Mouse (Mus musculus) lung, postnatal 4 days (tissue): ENCODE data around the gene Cyb5rl.

Source experiments
- DNase-seq, 2 experiments: peaks; one replicate each; pipeline ENCODE4 v3.0.0; 2021

Gene Cyb5rl

GRCm38 (mm10) chr4:107066252-107067124 lies at the start of gene Cyb5rl, which contains the start of gene Mrpl37:
Cyb5rl (plus strand) TSS chr4:107066988.
Mrpl37 (minus strand) TSS chr4:107066868.
- DNase-seq: peak; percentile 95 to 98

GRCm38 (mm10) chr4:107017257-107017656 lies 49.5 kb upstream of the Cyb5rl start:
- DNase-seq: no peak

- no peak for DNase-seq
These were observed 48.3 kb upstream of the Cyb5rl start for GRCm38 (mm10) chr4:107018521-107018920.

GRCm38 (mm10) chr4:107019027-107019426 lies 47.8 kb upstream of the Cyb5rl start:
- peak in 1 of 2 experiments; percentile 42 for DNase-seq

- no peak for DNase-seq
These were observed 46.3 kb upstream of the Cyb5rl start for GRCm38 (mm10) chr4:107020287-107021000.

GRCm38 (mm10) chr4:107021464-107021863 lies 45.3 kb upstream of the Cyb5rl start:
- no peak for DNase-seq

- no peak for DNase-seq
These were observed 41.9 kb upstream of the Cyb5rl start for GRCm38 (mm10) chr4:107024899-107025298.

- no peak for DNase-seq
These were observed 41.4 kb upstream of the Cyb5rl start for GRCm38 (mm10) chr4:107025369-107025768.

- DNase-seq: no peak
These were observed 40.3 kb upstream of the Cyb5rl start for GRCm38 (mm10) chr4:107026451-107026850.

- DNase-seq: no peak
These were observed 31.1 kb upstream of the Cyb5rl start for GRCm38 (mm10) chr4:107035689-107036088.

- no peak for DNase-seq
These were observed 29.8 kb upstream of the Cyb5rl start for GRCm38 (mm10) chr4:107036985-107037384.

GRCm38 (mm10) chr4:107038303-107038702 lies 28.5 kb upstream of the Cyb5rl start:
- no peak for DNase-seq

GRCm38 (mm10) chr4:107039270-107039669 lies 27.5 kb upstream of the Cyb5rl start:
- no peak for DNase-seq

- DNase-seq: no peak
These were observed 24.5 kb upstream of the Cyb5rl start for GRCm38 (mm10) chr4:107042304-107042703.

GRCm38 (mm10) chr4:107045188-107045587 lies 21.6 kb upstream of the Cyb5rl start:
- no peak for DNase-seq

GRCm38 (mm10) chr4:107047806-107048205 lies 19.0 kb upstream of the Cyb5rl start:
- DNase-seq: no peak

- no peak for DNase-seq
These were observed 18.1 kb upstream of the Cyb5rl start for GRCm38 (mm10) chr4:107048568-107049162.

- DNase-seq: no peak
These were observed 14.9 kb upstream of the Cyb5rl start for GRCm38 (mm10) chr4:107051889-107052288.

- DNase-seq: no peak
These were observed 13.7 kb upstream of the Cyb5rl start for GRCm38 (mm10) chr4:107052962-107053553.

GRCm38 (mm10) chr4:107056088-107056487 lies 10.7 kb upstream of the Cyb5rl start:
- no peak for DNase-seq

GRCm38 (mm10) chr4:107058346-107058745 lies 8.4 kb upstream of the Cyb5rl start:
- DNase-seq: no peak

GRCm38 (mm10) chr4:107058781-107059180 lies 8.0 kb upstream of the Cyb5rl start:
- DNase-seq: peak; percentile 33 to 52

GRCm38 (mm10) chr4:107061560-107061959 lies 5.2 kb upstream of the Cyb5rl start:
- DNase-seq: no peak
